8 mouse cellular contexts compared by ENCODE assay signal in genomic region chr16:25263520-25264149, GRCm38 (mm10). TPM values are rescaled to one million over a fixed set of nuclear protein-coding genes. Genes with fewer than 3 reads are reported as not detected.
DNase-seq lines count a peak whose midpoint lies in the region; ATAC-seq lines count a peak whose summit lies in the region.

No protein-coding gene starts in this region.

- no peaks in the 10 kb centered on the region for H3K9me3 ChIP-seq in hindbrain, embryonic 14.5 days (ENCODE audit: control insufficient read depth, low read length)
- H3K9me3 ChIP-seq in midbrain, embryonic 11.5 days (ENCODE audit: control insufficient read depth, low read length): no peaks in the 10 kb centered on the region

- WGBS in hindbrain, embryonic 14.5 days: 42% methylated on average over 9 of the region's 9 CpGs
- 46% methylated on average over 9 of the region's 9 CpGs for WGBS in midbrain, embryonic 11.5 days

- H3K36me3 ChIP-seq in hindbrain, embryonic 14.5 days (replicated peaks; ENCODE audit: control insufficient read depth, insufficient read depth): no peaks in the 10 kb centered on the region
- no peaks in the 10 kb centered on the region for H3K36me3 ChIP-seq in midbrain, embryonic 11.5 days (ENCODE audit: control insufficient read depth, insufficient read depth, low read length)

- H3K9ac ChIP-seq in hindbrain, embryonic 14.5 days: no peak overlapping the region
- H3K9ac ChIP-seq in midbrain, embryonic 11.5 days (ENCODE audit: low read length): no peak overlapping the region

- no peak overlapping the region for H3K4me3 ChIP-seq in hindbrain, embryonic 14.5 days (replicated peaks; ENCODE audit: low read length)
- H3K4me3 ChIP-seq in midbrain, embryonic 11.5 days (ENCODE audit: low read depth, low read length): no peak overlapping the region

- DNase-seq in T-cell, adult 2 months (ENCODE audit: low spot score): peak; percentile 70
- peak; percentile 78 for DNase-seq in cerebellum, adult 8-10 months
- peak; percentile 44 to 95 for DNase-seq in frontal cortex, adult 2 months (ENCODE audit: extremely low spot score in 1 of 2, low spot score in 1 of 2)
- peak; percentile 97 for DNase-seq in hindbrain, embryonic 14.5 days (ENCODE audit: low spot score)
- DNase-seq in left cerebral cortex, adult 11 months (ENCODE audit: low spot score): peak; percentile 55
- DNase-seq in midbrain, embryonic 11.5 days (ENCODE audit: low spot score, missing footprints): peak; percentile 99
- peak; percentile 50 to 61 for DNase-seq in right cerebral cortex, postnatal 36 days (ENCODE audit: low spot score in 2 of 2)
- DNase-seq in MN1 (ENCODE audit: low spot score): no peak

- no peaks in the 10 kb centered on the region for H3K4me1 ChIP-seq in hindbrain, embryonic 14.5 days (replicated peaks; ENCODE audit: control insufficient read depth, insufficient read depth, low read length)
- H3K4me1 ChIP-seq in midbrain, embryonic 11.5 days (ENCODE audit: control insufficient read depth, insufficient read depth, low read length): no peaks in the 10 kb centered on the region

- peak; percentile 52 for ATAC-seq in hindbrain, embryonic 14.5 days (ENCODE audit: low FRiP score)
- peak; percentile 69; the same call in 1 of the 2 replicates for ATAC-seq in midbrain, embryonic 11.5 days (ENCODE audit: low FRiP score)

- no peak overlapping the region for H3K4me2 ChIP-seq in hindbrain, embryonic 14.5 days (replicated peaks)
- H3K4me2 ChIP-seq in midbrain, embryonic 11.5 days: no peak overlapping the region

- H3K27ac ChIP-seq in hindbrain, embryonic 14.5 days: no peak overlapping the region
- no peak overlapping the region for H3K27ac ChIP-seq in midbrain, embryonic 11.5 days (ENCODE audit: low read depth, low read length)

- no peaks in the 10 kb centered on the region for H3K27me3 ChIP-seq in hindbrain, embryonic 14.5 days (ENCODE audit: control insufficient read depth, insufficient read depth, low read length)
- H3K27me3 ChIP-seq in midbrain, embryonic 11.5 days (ENCODE audit: control insufficient read depth, insufficient read depth, low read length): no peaks in the 10 kb centered on the region

RNA-seq across cellular contexts. Expression of gene Tprg, which starts 23.0 kb away (rescaled TPM):
- 0.15 TPM in 1 of 2 replicates, not detected in the other for polyA plus RNA-seq in frontal cortex, adult 2 months (2012; rRNA removed)
- polyA plus RNA-seq in hindbrain, embryonic 14.5 days (2014; fragmentation: Nextera tagmentation; extraction: Ambion mirVana): not detected in 2 replicates
- polyA plus RNA-seq in midbrain, embryonic 11.5 days (2014; fragmentation: Nextera tagmentation; extraction: Ambion mirVana): not detected in 2 replicates
